Mouse (Mus musculus) Muller cell, postnatal 12 days (primary cell): ENCODE measurements at regions not wholly inside any gene's neighbourhood (a gene's known extent, or its start where the extent isn't known, plus 50 kb on each side); places are given as distances from the start of the nearest gene placed in this dataset.

Source experiments
- DNase-seq: peaks from one replicate; pipeline ENCODE4 v3.0.0-alpha.2; 2015; ENCODE audit errors: inconsistent ontology term

GRCm38 (mm10) chrX:63991127-63991526 is 160.9 kb downstream of the Gm6760 start:
- no peak for DNase-seq

- peak; percentile 17 for DNase-seq
Measured at GRCm38 (mm10) chrX:63972386-63972785, 179.6 kb downstream of the Gm6760 start.
